Mouse (Mus musculus): ENCODE measurements around the gene Fzr1.

Fzr1 gene

GRCm38 (mm10) chr10:81383802-81384604 lies 5.7 kb upstream of the Fzr1 start, which contains the start of the genes Dohh and Gm48551:
Dohh (plus strand) TSS chr10:81384428.
Gm48551 (plus strand) TSS chr10:81384466.
- in situ Hi-C loops (cut with MboI, MseI) = no loop called here

DNA sequence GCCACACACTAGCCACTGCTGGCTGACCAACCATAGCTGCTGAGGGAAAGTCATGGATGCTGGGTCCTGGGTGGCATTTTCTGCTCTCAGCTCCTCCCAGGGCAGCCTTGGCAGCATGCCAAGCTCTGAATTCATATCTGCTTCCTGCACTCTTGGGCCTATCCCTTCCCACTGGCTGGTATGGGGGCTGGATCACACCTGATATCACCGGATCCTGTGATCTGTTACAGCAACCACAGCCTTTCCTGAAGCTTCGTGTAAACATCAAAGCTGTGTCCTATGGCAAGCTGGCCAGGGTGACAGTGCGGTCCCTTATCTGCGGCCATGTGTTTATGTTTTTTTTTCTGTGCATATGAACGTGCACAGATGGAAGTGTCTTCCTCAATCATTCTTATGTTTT lies 3.7 kb upstream of the Fzr1 start:
- in situ Hi-C loops (cut with MboI, MseI) = no loop called here

DNA sequence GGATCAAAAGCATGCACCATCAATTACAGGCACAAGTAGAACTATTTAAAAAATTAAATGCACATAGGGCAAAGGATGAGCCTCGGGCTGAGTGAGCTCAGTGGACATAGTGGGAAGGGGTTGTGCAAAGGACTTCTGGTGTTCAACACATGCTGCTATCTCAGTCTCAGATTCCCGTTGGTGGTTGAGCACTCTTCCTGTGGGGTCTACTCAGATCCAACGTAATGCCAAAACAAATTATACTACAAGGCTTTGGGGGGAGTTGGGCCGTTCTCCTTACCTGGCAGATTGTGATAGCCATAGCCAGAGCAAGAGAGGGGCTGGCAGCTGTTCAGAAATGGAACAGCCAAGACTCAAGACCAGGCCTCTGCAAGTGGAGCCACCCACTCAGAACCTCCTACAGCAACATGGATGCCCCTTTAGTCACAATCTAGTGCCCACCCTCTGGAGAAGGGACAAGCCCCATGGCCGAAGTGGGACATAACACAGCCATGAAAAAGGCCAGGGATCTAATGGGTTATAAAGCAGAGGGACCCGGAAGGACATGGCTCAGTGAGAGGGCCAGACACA lies 1.6 kb upstream of the Fzr1 start:
- in situ Hi-C loops (cut with MboI, MseI) = no loop called here

- in situ Hi-C loops (cut with MboI, MseI) = no loop called here
Observed at GRCm38 (mm10) chr10:81379183-81379553, 852 bp upstream of the Fzr1 start.

- in situ Hi-C loops (cut with MboI, MseI) = no loop called here
Observed at GRCm38 (mm10) chr10:81378553-81379182, 352 bp upstream of the Fzr1 start.

DNA sequence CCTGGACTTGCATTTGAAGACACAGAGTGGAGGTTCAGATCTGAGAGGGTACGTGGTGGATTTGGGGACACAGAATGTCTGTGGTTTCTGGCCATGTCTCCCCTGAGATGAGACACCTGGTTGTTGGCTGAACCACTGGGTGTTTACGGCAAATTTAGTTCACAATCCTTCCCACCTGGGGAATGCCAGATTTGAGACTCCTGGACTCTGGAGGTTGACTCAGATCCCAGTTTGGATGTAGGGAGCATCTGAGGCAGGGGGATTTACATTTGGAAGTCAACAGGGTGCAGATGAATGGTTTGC lies 1.0 kb downstream of the Fzr1 start:
- in situ Hi-C loops (cut with MboI, MseI) = no loop called here

DNA sequence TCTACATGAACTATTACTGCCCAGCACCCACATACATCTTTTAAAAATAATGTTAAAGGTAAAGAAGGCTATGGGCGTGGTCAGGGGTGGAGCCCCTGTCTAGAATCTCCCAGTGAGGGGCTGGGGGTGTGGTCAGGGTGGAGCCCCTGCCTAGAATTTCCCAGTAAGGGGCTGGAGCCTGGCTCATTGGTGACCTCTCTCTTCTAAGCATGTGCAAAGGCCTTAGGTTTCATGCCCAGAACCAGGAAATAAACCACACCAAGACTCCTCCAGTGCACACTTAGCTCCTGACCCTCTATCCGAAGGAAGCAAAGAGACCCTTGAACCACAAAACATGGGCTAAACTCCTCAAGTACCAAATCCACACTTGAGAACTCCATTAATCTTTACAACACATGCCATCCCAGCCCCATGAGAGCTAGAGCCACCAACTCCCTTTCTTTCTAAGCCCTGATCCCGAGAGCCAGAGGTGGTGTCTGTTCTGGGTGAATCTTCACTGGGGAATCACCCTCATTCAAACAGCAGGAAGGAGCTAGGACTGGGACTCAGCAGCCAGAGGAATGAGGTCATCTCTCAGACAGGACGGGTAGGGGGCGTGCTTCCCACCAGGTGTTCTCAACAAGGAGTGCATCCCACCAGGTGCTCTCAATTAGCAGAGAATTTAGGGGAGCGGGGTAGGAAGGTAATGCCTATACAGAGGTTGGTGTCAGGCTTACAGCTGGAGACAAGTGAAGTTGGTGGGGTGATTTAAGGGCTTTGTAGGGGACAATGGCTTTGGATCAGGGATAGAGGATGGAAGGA lies 1.6 kb downstream of the Fzr1 start:
- in situ Hi-C loops (cut with MboI, MseI) = no loop called here

DNA sequence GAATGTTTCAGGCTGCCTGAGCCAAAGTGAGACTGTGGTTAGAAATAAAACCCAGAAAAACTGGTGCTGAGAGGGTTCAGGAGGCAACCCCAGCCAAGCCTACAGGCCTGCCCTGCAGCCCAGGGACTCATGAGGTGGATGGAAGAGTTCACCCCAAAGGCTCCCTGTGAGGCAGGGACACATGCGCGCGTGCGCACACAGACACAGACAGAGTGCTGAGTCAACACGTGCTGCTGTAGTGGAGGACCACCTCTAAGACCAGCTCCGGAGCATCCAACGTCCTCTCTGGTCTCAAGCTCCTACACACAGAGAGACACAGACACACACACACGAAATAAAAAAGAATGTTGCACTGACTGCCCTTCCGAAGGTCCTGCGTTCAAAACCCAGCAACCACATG lies 3.0 kb downstream of the Fzr1 start:
- in situ Hi-C loops (cut with MboI, MseI) = no loop called here

DNA sequence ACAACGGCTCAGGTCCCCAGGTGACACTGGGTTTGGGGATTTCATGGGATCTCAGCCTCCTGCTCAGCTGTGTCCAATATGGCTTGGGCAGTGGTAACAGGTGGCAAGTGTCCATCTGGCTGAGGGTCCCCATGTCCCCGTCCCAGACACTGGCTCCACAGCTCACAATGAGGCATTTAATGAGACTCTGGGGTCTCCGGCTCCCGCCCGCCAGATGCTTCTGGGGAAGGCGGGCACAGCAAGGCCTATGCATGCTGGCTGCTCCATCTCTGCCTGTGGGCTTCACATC lies 11.2 kb downstream of the Fzr1 start:
- in situ Hi-C loops (cut with MboI, MseI) = no loop called here

- in situ Hi-C loops (cut with MboI, MseI) = no loop called here
Observed at GRCm38 (mm10) chr10:81366477-81367206, 11.7 kb downstream of the Fzr1 start.

GRCm38 (mm10) chr10:81365672-81366476 lies 12.4 kb downstream of the Fzr1 start, which contains the start of gene 4930404N11Rik:
4930404N11Rik (minus strand) TSS chr10:81365816.
- in situ Hi-C loops (cut with MboI, MseI) = no loop called here

DNA sequence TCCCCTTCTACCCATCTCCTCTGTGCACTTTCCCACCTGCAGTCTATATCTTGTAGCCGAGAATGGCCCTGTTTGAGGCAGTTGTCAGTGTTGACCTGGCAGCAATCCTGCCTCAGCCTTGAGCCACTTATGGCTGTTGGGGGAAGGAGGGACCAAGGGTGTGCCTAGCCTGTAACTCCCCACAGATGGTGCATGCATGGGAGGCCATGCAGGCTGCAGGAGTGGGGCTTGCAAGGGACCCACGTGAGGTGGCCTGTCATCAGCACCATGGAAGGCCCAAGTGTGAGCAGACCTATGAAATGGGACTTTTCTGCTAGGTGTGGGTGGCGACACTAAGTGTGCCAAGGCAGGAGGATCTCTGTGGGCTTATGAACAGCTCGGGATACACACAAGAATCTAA lies 13.2 kb downstream of the Fzr1 start:
- in situ Hi-C loops (cut with MboI, MseI) = no loop called here

GRCm38 (mm10) chr10:81364666-81365065 lies 13.7 kb downstream of the Fzr1 start:
- in situ Hi-C loops (cut with MboI, MseI) = no loop called here

- in situ Hi-C loops (cut with MboI, MseI) = no loop called here
Observed at GRCm38 (mm10) chr10:81363436-81364346, 14.6 kb downstream of the Fzr1 start.

- in situ Hi-C loops (cut with MboI, MseI) = no loop called here
Observed at GRCm38 (mm10) chr10:81362336-81362949, 15.9 kb downstream of the Fzr1 start.

- in situ Hi-C loops (cut with MboI, MseI) = no loop called here
Observed at GRCm38 (mm10) chr10:81360721-81361120, 17.6 kb downstream of the Fzr1 start.

DNA sequence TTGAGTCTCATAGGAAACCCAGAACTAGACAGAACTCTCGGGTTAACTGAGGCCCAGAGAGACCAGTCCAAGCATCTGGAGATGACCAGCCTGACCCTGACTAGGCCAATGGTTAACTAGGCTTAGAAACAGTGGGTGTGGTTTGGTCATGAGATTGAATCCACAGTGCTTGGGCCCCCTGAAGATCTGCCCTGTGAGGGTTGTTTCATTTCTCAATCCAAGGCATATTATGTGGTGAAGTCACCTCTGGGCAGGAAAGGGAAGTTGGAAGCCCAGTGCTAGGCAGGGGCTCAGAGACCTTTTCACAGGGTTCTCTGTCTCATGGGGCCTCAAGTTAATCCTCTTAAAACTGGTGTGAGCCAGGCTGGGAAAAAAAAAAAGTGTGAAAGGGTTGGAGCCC lies 19.5 kb downstream of the Fzr1 start:
- in situ Hi-C loops (cut with MboI, MseI) = no loop called here

- in situ Hi-C loops (cut with MboI, MseI) = no loop called here
Observed at GRCm38 (mm10) chr10:81358209-81358608, 20.1 kb downstream of the Fzr1 start.
